Mouse (Mus musculus): ENCODE data around the gene Nxf2. TPM values are rescaled to one million over a fixed set of nuclear protein-coding genes. Genes with fewer than 3 reads are reported as not detected.

The Nxf2 gene
- polyA plus RNA-seq, 1 experiment from 2014 or later, result 0.88 TPM

Other genes with a start within 250 kb of the Nxf2 start
- gene Armcx1, start 246.8 kb downstream of the Nxf2 start, polyA plus RNA-seq (2015; fragmentation: Nextera tagmentation; extraction: Ambion mirVana), result 52.7 and 54.0 TPM in 2 replicates
- 17.0 and 19.6 TPM in 2 replicates for gene Armcx6, start 213.3 kb downstream of the Nxf2 start, polyA plus RNA-seq (2015; fragmentation: Nextera tagmentation; extraction: Ambion mirVana)
- 72.4 and 75.8 TPM in 2 replicates for gene Armcx3, start 208.2 kb downstream of the Nxf2 start, polyA plus RNA-seq (2015; fragmentation: Nextera tagmentation; extraction: Ambion mirVana)
- gene Armcx2, start 155.5 kb downstream of the Nxf2 start, polyA plus RNA-seq (2015; fragmentation: Nextera tagmentation; extraction: Ambion mirVana), result 64.3 and 70.9 TPM in 2 replicates
- gene Zmat1, start 44.5 kb upstream of the Nxf2 start, polyA plus RNA-seq (2015; fragmentation: Nextera tagmentation; extraction: Ambion mirVana), result 6.5 TPM in 2 replicates
- not detected in 2 replicates for gene Gm15023, start 212.9 kb upstream of the Nxf2 start, polyA plus RNA-seq (2015; fragmentation: Nextera tagmentation; extraction: Ambion mirVana)
- 0.75 and 0.87 TPM in 2 replicates for gene Tceal6, start 245.9 kb upstream of the Nxf2 start, polyA plus RNA-seq (2015; fragmentation: Nextera tagmentation; extraction: Ambion mirVana)

All from lung, embryonic 16.5 days (tissue).